ENCODE assay signal across 9 mouse cellular contexts in genomic region chr2:84838993-84839980, GRCm38 (mm10). TPM values are rescaled to one million over a fixed set of nuclear protein-coding genes. Genes with fewer than 3 reads are reported as not detected.
DNase-seq lines count a peak whose midpoint lies in the region; ATAC-seq and TF ChIP-seq lines count a peak whose summit lies in the region.
"Had no signal": no experiment of that assay in that cellular context is flagged by ENCODE, and none has a peak within 500 bp of the region (broad histone marks: within the 10 kb centered on the region; RNA-seq: fewer than 3 reads in every experiment).

No protein-coding gene starts in this region.

- peak; percentile 46 for ATAC-seq in kidney, embryonic 15.5 days (replicated peaks; ENCODE audit: low FRiP score)
- peak; percentile 32; the same call in 1 of the 2 replicates for ATAC-seq in stomach, embryonic 15.5 days (ENCODE audit: insufficient read depth, low FRiP score, low read depth)
- ATAC-seq in granulocyte monocyte progenitor cell, adult 5-6 weeks (replicated peaks; ENCODE audit: poor library complexity, severe bottlenecking) = no peak

- under 1% methylated on average over 47 of the region's 47 CpGs for WGBS in kidney, embryonic 15.5 days
- WGBS in stomach, embryonic 15.5 days = under 1% methylated on average over 47 of the region's 47 CpGs

- no peak for TF ChIP-seq EP300 in CH12.LX (IDR thresholded peaks at IDR 0.05; ENCODE audit: low read length)

- H3K27ac ChIP-seq in CH12.LX (ENCODE audit: insufficient read depth, low read depth) = no peak overlapping the region
- H3K27ac ChIP-seq in kidney, embryonic 15.5 days = peak overlapping the region; percentile 93
- H3K27ac ChIP-seq in stomach, embryonic 15.5 days = peak overlapping the region; percentile 91

- no peak for TF ChIP-seq CTCF in CH12.LX (conservative IDR thresholded peaks at IDR 0.05 in 1 of 2, IDR thresholded peaks at IDR 0.05 in 1 of 2; ENCODE audit: low read depth in 2 of 2, low read length in 2 of 2)
- no peak for TF ChIP-seq CTCF in brain, embryonic 14.5 days (IDR thresholded peaks at IDR 0.05; ENCODE audit: borderline replicate concordance, extremely low read depth, insufficient read depth, insufficient read length)

- dilution Hi-C loops in CH12.LX (cut with MboI; ENCODE audit: extremely low pct_ligation_motif_present, extremely low pct_unique_long_range_greater_than_20kb, low sequenced_read_pairs) = no loop called here

- no peaks in the 10 kb centered on the region for H3K79me2 ChIP-seq in CH12.LX (replicated peaks; ENCODE audit: control insufficient read depth, extremely low read depth, insufficient read depth, poor library complexity, severe bottlenecking)

- peaks cover 18 to 30% of the 10 kb centered on the region in 2 experiments for H3K4me1 ChIP-seq in CH12.LX (ENCODE audit: control insufficient read depth in 1 of 2, insufficient read depth in 2 of 2)
- peaks cover 33% of the 10 kb centered on the region for H3K4me1 ChIP-seq in kidney, embryonic 15.5 days
- H3K4me1 ChIP-seq in stomach, embryonic 15.5 days = peaks cover 22% of the 10 kb centered on the region

- no peak for TF ChIP-seq RAD21 in CH12.LX (IDR thresholded peaks at IDR 0.05; ENCODE audit: low read depth, low read length)

- peak overlapping the region in 2 of 3 experiments; percentile 20 to 56 for H3K4me3 ChIP-seq in CH12.LX (replicated peaks in 1 of 3; ENCODE audit: low read depth in 2 of 3, low read length in 2 of 3, poor library complexity in 1 of 3)
- H3K4me3 ChIP-seq in kidney, embryonic 15.5 days (replicated peaks) = peak overlapping the region; percentile 73
- peak overlapping the region; percentile 70 for H3K4me3 ChIP-seq in stomach, embryonic 15.5 days (replicated peaks)

- H3K27me3 ChIP-seq in CH12.LX (replicated peaks) = no peaks in the 10 kb centered on the region
- peaks cover 23% of the 10 kb centered on the region for H3K27me3 ChIP-seq in kidney, embryonic 15.5 days
- no peaks in the 10 kb centered on the region for H3K27me3 ChIP-seq in stomach, embryonic 15.5 days (replicated peaks)

- H3K9me3 ChIP-seq in CH12.LX (replicated peaks; ENCODE audit: low read length) = peaks cover 7% of the 10 kb centered on the region
- no peaks in the 10 kb centered on the region for H3K9me3 ChIP-seq in kidney, embryonic 15.5 days (replicated peaks)
- H3K9me3 ChIP-seq in stomach, embryonic 15.5 days = no peaks in the 10 kb centered on the region

- in situ Hi-C loops in CH12.LX (cut with MboI; ENCODE audit: low pct_ligation_motif_present, low pct_unique_long_range_greater_than_20kb, low sequenced_read_pairs) = no loop called here

- no peak for DNase-seq in CH12.LX (ENCODE audit: extremely low read depth)
- peak; percentile 48 for DNase-seq in brain, embryonic 14.5 days (ENCODE audit: low read depth)
- DNase-seq in gastrocnemius, postnatal 10 days = peak; percentile 59
- DNase-seq in mesoderm, embryonic 11.5 days (ENCODE audit: low read depth, low spot score) = peak; percentile 53
- no peak for DNase-seq in right cerebral cortex, postnatal 14 days

- TF ChIP-seq POLR2A in CH12.LX (IDR thresholded peaks at IDR 0.05; ENCODE audit: low read depth, low read length) = no peak
- TF ChIP-seq POLR2A in brain, embryonic 14.5 days (IDR thresholded peaks at IDR 0.05; ENCODE audit: borderline replicate concordance, extremely low read depth, insufficient read depth, insufficient read length, poor library complexity, severe bottlenecking) = no peak

- H3K36me3 ChIP-seq in CH12.LX (replicated peaks in 1 of 2; ENCODE audit: control insufficient read depth in 1 of 2, insufficient read depth in 1 of 2, low read length in 1 of 2) = no peaks in the 10 kb centered on the region
- H3K36me3 ChIP-seq in kidney, embryonic 15.5 days = no peaks in the 10 kb centered on the region
- H3K36me3 ChIP-seq in stomach, embryonic 15.5 days = no peaks in the 10 kb centered on the region

- H3K9ac ChIP-seq in CH12.LX (ENCODE audit: insufficient read depth, low read depth) = no peak overlapping the region; the same call in 1 of the 2 replicates
- H3K9ac ChIP-seq in kidney, embryonic 15.5 days = peak overlapping the region; percentile 81
- peak overlapping the region; percentile 84 for H3K9ac ChIP-seq in stomach, embryonic 15.5 days

- H3K4me2 ChIP-seq in CH12.LX (ENCODE audit: insufficient read depth, low read depth, poor library complexity, severe bottlenecking) = peak overlapping the region; percentile 27
- peak overlapping the region; percentile 95 for H3K4me2 ChIP-seq in kidney, embryonic 15.5 days
- peak overlapping the region; percentile 90 for H3K4me2 ChIP-seq in stomach, embryonic 15.5 days

TF ChIP-seq in CH12.LX, 34 proteins besides CTCF, POLR2A, EP300 and RAD21:
- TF ChIP-seq JUND (conservative IDR thresholded peaks at IDR 0.05; ENCODE audit: low read depth, low read length) (no peak), ZC3H11A (IDR thresholded peaks at IDR 0.05; ENCODE audit: low read depth, low read length) (no peak), JUN (IDR thresholded peaks at IDR 0.05; ENCODE audit: insufficient read depth, low read depth, low read length) (no peak), IRF4 (IDR thresholded peaks at IDR 0.05; ENCODE audit: low read depth, low read length) (no peak), USF1 (IDR thresholded peaks at IDR 0.05; ENCODE audit: low read depth, low read length) (peak; percentile 51), ZKSCAN1 (IDR thresholded peaks at IDR 0.05; ENCODE audit: borderline replicate concordance, low read depth, low read length) (no peak), GABPA (IDR thresholded peaks at IDR 0.05; ENCODE audit: insufficient replicate concordance, low read depth, low read length) (no peak), MYC (IDR thresholded peaks at IDR 0.05; ENCODE audit: low read depth, low read length) (no peak)

RNA-seq across cellular contexts. Expression of gene Slc43a1, which starts 0.6 kb away (rescaled TPM):
- total RNA-seq in CH12.LX (2012; rRNA removed) (4.9 and 5.0 TPM in 2 replicates), CH12.LX (2014; rRNA removed) (0.19 TPM in 1 of 2 replicates, not detected in the other)
- 0.30 and 0.71 TPM in 2 replicates for polyA plus RNA-seq in CH12.LX (2012; ENCODE audit: insufficient read length, low read depth)
- 3.4 and 5.9 TPM in 2 replicates for polyA plus RNA-seq in brain, embryonic 14.5 days (2012; rRNA removed)
- 1 to 10 TPM; 6.4 to 6.7 TPM for total RNA-seq in gastrocnemius, postnatal 10 days (2021)
- polyA plus RNA-seq in kidney, embryonic 15.5 days (2015; fragmentation: Nextera tagmentation; extraction: Ambion mirVana) = 16.5 and 20.7 TPM in 2 replicates
- 19.5 and 26.3 TPM in 2 replicates for polyA plus RNA-seq in stomach, embryonic 15.5 days (2015; fragmentation: Nextera tagmentation; extraction: Ambion mirVana)
- total RNA-seq in granulocyte monocyte progenitor cell, adult 5-6 weeks (2014; fragmentation: Nextera tagmentation) = 14.6 and 23.4 TPM in 2 replicates
- total RNA-seq in granulocyte monocyte progenitor cell, adult 5-6 weeks (2017) = 11.5 and 11.8 TPM in 2 replicates

RNA-seq across cellular contexts. Expression of gene Timm10, which starts 12.5 kb away (rescaled TPM):
- total RNA-seq in CH12.LX (2012; rRNA removed) (81.2 and 99.6 TPM in 2 replicates), CH12.LX (2014; rRNA removed) (107 and 115 TPM in 2 replicates)
- 77.7 and 86.0 TPM in 2 replicates for polyA plus RNA-seq in CH12.LX (2012; ENCODE audit: insufficient read length, low read depth)
- 62.7 and 80.6 TPM in 2 replicates for polyA plus RNA-seq in brain, embryonic 14.5 days (2012; rRNA removed)
- total RNA-seq in gastrocnemius, postnatal 10 days (2021) = 10 to 100 TPM; 42.9 to 46.1 TPM
- 54.2 and 54.4 TPM in 2 replicates for polyA plus RNA-seq in kidney, embryonic 15.5 days (2015; fragmentation: Nextera tagmentation; extraction: Ambion mirVana)
- 47.2 and 50.4 TPM in 2 replicates for polyA plus RNA-seq in stomach, embryonic 15.5 days (2015; fragmentation: Nextera tagmentation; extraction: Ambion mirVana)
- total RNA-seq in granulocyte monocyte progenitor cell, adult 5-6 weeks (2014; fragmentation: Nextera tagmentation) = 52.3 and 76.6 TPM in 2 replicates
- 32.2 and 34.6 TPM in 2 replicates for total RNA-seq in granulocyte monocyte progenitor cell, adult 5-6 weeks (2017)

RNA-seq across cellular contexts. Expression of gene Smtnl1, which starts 16.8 kb away (rescaled TPM):
- total RNA-seq in CH12.LX (2012; rRNA removed) = 0.71 and 1.5 TPM in 2 replicates
- 0.26 TPM in 1 of 2 replicates, not detected in the other for total RNA-seq in CH12.LX (2014; rRNA removed)
- 0.13 and 0.14 TPM in 2 replicates for polyA plus RNA-seq in CH12.LX (2012; ENCODE audit: insufficient read length, low read depth)
- not detected in 2 replicates for polyA plus RNA-seq in brain, embryonic 14.5 days (2012; rRNA removed)
- total RNA-seq in gastrocnemius, postnatal 10 days (2021) = 10 to 100 TPM; 64.0 to 71.1 TPM
- polyA plus RNA-seq in kidney, embryonic 15.5 days (2015; fragmentation: Nextera tagmentation; extraction: Ambion mirVana) = 0.42 and 0.43 TPM in 2 replicates
- 0.08 and 0.19 TPM in 2 replicates for polyA plus RNA-seq in stomach, embryonic 15.5 days (2015; fragmentation: Nextera tagmentation; extraction: Ambion mirVana)
- total RNA-seq in granulocyte monocyte progenitor cell, adult 5-6 weeks (2014; fragmentation: Nextera tagmentation) = not detected in 2 replicates
- not detected in 2 replicates for total RNA-seq in granulocyte monocyte progenitor cell, adult 5-6 weeks (2017)

RNA-seq across cellular contexts. Expression of gene Ube2l6, which starts 40.7 kb away (rescaled TPM):
- total RNA-seq in CH12.LX (2012; rRNA removed) (1.7 and 2.0 TPM in 2 replicates), CH12.LX (2014; rRNA removed) (7.3 and 8.5 TPM in 2 replicates)
- polyA plus RNA-seq in CH12.LX (2012; ENCODE audit: insufficient read length, low read depth) = 4.1 and 5.0 TPM in 2 replicates
- polyA plus RNA-seq in brain, embryonic 14.5 days (2012; rRNA removed) = 12.2 and 13.8 TPM in 2 replicates
- 10 to 100 TPM in 1 of 2 experiments, 1 to 10 TPM in 1; 7.2 to 10.0 TPM for total RNA-seq in gastrocnemius, postnatal 10 days (2021)
- polyA plus RNA-seq in kidney, embryonic 15.5 days (2015; fragmentation: Nextera tagmentation; extraction: Ambion mirVana) = 42.8 and 51.1 TPM in 2 replicates
- polyA plus RNA-seq in stomach, embryonic 15.5 days (2015; fragmentation: Nextera tagmentation; extraction: Ambion mirVana) = 52.7 and 79.0 TPM in 2 replicates
- 5.6 and 6.3 TPM in 2 replicates for total RNA-seq in granulocyte monocyte progenitor cell, adult 5-6 weeks (2014; fragmentation: Nextera tagmentation)
- total RNA-seq in granulocyte monocyte progenitor cell, adult 5-6 weeks (2017) = 4.0 and 7.1 TPM in 2 replicates

RNA-seq across cellular contexts. Expression of gene Rtn4rl2, which starts 47.2 kb away (rescaled TPM):
- total RNA-seq in CH12.LX (2012; rRNA removed) (not detected in 2 replicates), CH12.LX (2014; rRNA removed) (not detected in 2 replicates)
- polyA plus RNA-seq in CH12.LX (2012; ENCODE audit: insufficient read length, low read depth) = not detected in 2 replicates
- polyA plus RNA-seq in brain, embryonic 14.5 days (2012; rRNA removed) = 18.3 and 32.2 TPM in 2 replicates
- 1 to 10 TPM; 1.0 TPM for total RNA-seq in gastrocnemius, postnatal 10 days (2021)
- 1.2 and 1.6 TPM in 2 replicates for polyA plus RNA-seq in kidney, embryonic 15.5 days (2015; fragmentation: Nextera tagmentation; extraction: Ambion mirVana)
- 0.85 and 0.91 TPM in 2 replicates for polyA plus RNA-seq in stomach, embryonic 15.5 days (2015; fragmentation: Nextera tagmentation; extraction: Ambion mirVana)
- total RNA-seq in granulocyte monocyte progenitor cell, adult 5-6 weeks (2014; fragmentation: Nextera tagmentation) = not detected in 2 replicates
- not detected in 2 replicates for total RNA-seq in granulocyte monocyte progenitor cell, adult 5-6 weeks (2017)
- total RNA-seq: hematopoietic stem cell, adult 5-6 weeks had no signal

Comparison
In these comparisons a context has a peak if more than half of its experiments do, and no peak if none do; other contexts are left out.
1. DNase-seq: peak in brain, embryonic 14.5 days (single experiment), gastrocnemius, postnatal 10 days (single experiment) and mesoderm, embryonic 11.5 days (single experiment); none in CH12.LX (single experiment) and right cerebral cortex, postnatal 14 days (single experiment).
2. H3K4me2 ChIP-seq: peak in every context shown above with its lines; median percentile 95 in kidney, embryonic 15.5 days; 90 in stomach, embryonic 15.5 days; 27 in CH12.LX.
3. Peak in every context shown above with its lines, with median percentiles within 50 percentile points of each other: H3K4me3 ChIP-seq.